Mouse (Mus musculus): ENCODE measurements around the gene Lzts2.

Lzts2 gene

DNA sequence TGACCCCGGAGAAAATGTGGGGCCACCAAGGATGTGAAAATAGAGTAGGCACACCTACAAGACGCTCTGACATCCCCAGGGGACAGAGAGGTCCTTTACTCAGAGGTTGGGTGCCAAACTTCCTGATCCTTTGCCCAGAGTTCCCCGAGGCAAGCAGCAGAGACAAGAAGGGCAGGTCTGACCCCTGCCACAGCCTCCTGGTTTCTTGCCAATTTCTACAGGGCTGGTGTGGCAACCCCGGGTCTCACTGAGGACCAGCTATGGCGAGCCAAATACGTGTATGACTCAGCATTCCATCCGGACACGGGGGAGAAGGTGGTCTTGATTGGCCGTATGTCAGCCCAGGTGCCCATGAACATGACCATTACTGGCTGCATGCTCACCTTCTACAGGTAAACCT, 35.3 kb downstream of the Lzts2 start:
- no peak for DNase-seq (ENCODE audit: low spot score in 2 of 2)

DNA sequence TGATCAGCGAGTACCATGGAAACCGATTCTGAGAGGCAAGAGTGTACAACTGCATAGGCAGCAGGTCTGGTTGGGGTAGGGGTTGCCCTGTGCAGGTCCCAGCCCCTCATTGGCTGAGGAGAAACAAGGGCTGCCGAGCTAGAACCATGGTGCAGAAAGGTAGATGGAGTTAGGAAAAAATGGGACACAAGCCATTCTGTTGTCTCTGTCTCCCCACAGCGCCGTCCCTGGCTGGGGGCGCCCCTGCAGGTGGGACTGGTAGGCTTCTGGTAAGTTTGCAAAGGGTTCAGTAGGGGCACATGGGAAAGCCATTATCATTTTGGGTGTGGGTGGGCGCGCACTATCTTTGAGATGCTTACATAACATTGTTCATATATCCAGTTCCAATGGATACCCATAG, 39.2 kb downstream of the Lzts2 start:
- DNase-seq (ENCODE audit: low spot score in 2 of 2): no peak

DNA sequence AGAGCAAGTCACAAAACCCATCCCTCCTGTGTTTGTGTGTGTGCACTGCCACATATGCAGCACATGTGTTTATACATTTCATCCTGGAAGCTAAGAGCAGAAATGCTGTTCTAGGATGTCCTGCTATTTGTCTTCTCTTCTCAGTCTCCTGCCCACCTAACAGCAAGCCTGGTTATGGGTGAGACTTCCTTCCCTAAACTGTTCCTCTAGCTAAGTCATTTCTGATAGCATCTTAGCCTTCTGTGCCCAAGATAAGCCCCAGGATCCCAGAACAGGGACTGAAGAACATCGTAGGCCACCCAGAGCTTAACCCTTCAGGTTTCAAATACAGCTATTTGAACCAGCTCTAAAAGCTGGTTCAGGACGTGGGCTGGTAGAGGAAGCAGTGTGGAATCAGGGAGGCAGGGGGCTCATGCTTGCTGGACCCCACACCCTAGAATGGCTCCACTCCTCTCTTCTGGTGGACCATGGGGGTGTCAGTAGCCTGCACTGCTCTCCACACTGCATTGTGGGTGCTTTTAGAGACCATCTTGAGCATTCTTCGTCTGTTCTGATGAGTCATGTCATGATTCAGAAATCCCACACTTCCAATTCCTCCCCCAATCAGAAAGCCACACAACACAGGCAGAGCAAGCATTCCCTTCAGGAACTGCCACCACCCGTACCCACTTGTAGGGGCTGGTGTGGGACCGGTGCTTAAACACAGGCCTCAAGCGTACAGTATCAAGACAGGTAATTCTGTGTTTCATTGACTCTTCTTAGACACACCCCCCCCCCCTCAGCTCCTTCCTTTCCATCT, 40.9 kb downstream of the Lzts2 start:
- DNase-seq (ENCODE audit: low spot score in 2 of 2): no peak

DNA sequence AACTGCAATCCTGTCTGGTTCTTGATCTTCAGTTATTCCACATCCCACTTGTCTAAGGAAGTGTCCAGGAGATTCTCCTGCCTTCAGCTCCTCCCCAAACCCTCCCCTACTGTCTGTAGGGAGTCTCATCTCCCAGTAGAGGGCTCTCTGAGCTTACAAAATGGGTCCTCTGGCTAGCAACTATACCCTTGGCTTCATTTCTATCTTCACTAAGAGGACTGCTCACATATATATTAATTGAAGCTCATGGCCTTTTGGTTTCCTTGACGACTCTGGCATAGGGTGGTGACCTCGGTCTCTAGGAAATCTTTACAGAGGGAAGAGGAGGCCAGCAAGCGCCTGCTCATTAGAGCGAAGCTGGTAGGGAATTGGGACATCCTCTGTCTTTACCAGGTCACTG, 42.1 kb downstream of the Lzts2 start:
- no peak for DNase-seq (ENCODE audit: low spot score in 2 of 2)

DNA sequence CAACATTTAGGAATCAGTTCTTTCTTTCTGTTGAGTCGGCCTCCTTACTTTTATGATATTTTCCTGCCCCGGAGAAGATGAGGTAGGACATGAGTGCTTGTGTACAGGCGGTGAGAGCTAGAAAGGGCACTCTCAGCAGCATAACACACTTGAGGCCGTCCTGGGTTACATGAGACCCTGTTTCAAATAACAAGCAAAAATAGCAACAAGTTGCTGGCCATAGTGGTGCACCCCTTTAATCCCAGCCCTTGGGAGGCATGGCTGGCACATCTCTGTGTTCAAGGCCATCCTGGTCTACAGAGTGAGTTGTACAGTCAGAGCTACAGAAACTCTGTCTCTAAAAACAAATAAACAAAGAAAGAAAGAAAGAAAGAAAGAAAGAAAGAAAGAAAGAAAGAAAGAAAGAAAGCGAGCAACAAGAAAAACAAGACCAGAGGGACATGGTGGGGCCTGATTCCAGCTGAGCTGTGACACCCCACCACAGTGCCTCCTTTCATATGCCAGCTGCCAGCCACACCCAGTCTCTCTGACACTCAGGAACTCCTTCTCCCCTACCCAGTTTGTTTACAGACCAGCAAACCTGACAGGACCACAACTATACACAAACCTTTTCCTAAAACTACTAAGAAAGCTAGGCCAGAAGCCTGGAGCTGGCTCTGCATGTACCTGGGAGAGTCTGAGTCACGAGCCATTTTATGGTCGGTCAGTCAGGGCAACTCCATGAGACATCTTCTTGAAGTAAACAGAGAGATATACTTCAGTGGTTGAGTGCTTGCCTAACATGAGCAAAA, 42.9 kb downstream of the Lzts2 start:
- DNase-seq (ENCODE audit: low spot score in 2 of 2): no peak

DNA sequence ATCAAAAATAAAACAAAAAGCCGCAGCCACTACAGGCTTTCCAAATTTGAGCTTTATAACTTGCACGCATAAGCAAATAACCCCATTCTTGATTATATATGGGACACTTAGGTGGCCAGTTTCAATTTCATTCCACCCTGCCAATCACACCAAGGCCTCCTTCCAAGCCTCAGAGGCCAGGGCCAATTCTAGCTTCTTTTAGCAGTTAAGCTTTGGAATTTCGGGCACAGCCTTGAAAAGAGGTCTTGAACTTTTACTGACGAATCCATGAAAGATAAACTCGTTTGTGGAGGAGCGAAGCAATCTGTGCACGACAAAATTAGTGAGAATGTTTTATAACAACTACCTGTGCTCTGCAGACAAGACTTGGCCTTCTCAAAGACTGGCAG, 43.5 kb downstream of the Lzts2 start:
- no peak for DNase-seq (ENCODE audit: low spot score in 2 of 2)

DNA sequence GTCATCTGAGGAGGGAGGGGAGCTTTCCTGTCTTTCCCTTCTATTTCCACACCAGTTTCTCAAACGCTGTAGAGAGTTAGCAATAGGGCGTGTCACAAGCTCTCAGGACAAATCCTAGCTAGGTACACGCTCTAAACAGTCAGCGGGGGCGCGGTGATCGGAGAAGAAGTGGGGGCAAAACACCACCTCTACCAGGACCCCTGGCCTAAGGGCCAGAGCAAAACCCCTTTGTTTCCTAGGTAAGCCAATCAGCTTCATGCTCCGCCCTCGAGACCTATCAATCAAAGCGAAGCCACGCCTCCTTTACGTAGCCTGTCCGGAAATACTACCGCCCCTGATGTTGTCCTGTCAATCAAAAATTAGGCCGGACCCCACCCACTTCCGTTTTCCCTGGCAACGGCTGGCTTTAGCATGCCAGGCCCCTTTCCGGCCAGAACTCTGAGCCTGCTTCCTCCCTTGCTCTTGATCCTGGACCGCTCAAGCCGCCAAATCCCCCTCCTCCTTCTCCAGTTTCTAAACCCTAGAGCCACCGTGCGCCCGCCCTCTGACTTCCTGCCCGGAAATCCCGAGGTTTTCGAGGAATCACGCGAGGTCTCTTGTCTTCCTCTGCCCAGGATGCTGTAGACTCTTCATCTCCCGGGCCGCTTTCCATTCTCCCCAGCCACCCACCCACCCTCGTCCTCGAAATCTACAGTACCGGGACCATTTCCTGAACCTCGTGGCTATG, 44.1 kb downstream of the Lzts2 start:
- DNase-seq (ENCODE audit: low spot score in 2 of 2): peak; percentile 90 to 92

DNA sequence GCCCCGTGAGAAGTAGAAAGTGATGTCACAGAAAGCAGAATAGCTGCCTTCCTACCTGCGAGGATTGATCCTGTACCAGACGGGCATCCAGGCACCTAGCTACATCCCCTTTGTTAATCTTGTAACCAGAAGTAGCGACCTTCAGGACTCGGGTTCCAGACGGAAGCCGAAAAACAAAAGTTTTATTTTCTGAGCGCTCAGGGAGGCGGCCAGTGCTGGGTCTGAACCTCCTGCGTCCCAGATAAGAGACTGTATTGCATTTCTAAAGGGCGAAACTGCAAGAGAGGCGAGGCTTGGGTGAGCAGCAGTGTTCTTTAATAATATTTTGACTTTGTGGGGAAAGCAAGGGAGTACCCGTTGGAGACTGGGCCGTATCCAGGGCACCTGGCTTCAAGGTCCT, 44.6 kb downstream of the Lzts2 start:
- DNase-seq (ENCODE audit: low spot score in 2 of 2): peak in 1 of 2 experiments; percentile 16

DNA sequence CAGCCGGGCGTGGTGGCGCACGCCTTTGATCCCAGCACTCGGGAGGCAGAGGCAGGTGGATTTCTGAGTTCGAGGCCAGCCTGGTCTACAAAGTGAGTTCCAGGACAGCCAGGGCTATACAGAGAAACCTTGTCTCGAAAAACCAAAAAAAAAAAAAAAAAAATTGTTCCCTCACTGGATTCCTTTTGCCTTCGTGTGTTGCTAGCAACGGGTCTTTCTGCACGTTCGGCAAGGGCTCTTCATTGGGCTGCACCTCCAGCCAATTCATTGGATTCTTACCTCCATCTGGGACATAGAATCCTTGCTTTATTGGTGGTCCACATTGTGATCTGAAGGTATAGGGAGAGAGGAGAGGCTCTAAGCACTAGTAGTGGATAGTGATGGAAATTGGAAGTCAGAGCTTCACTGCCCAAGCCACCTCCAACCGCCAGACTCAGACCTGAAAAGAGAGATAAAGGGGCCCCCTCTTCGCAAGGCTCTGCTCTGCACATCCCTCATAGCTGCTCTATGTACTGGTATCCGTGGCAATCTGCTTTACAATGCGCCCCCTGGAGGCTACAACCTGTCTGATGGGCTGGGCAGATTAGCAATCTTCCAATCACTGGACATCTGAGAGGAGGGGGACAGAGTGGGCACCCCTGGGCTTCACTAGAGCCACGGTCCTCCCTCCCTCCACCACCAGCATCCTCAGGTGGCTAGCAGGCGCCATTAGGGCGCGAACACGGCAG, 49.5 kb downstream of the Lzts2 start:
- no peak for DNase-seq (ENCODE audit: low spot score in 2 of 2)

DNA sequence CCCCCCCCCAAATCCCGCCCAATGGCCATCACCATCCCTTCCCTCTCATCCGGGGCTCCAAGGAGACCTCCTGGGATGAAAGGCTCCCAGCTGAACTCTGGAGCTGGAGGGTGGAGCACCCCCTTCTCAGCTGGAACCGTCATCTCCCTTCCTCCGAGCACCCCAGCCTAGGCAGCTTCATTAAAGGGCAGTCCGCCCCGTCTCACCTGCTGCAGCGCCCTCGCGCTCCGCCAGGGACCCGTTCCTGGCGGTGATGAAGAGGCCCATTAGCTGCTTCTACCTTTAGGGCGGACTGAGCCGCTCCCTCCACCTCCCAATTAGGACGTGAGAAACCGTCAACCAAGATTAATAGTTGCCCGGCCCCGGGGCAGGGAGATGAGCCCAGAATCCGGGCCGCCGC, 51.0 kb downstream of the Lzts2 start:
- no peak for DNase-seq (ENCODE audit: low spot score in 2 of 2)

DNA sequence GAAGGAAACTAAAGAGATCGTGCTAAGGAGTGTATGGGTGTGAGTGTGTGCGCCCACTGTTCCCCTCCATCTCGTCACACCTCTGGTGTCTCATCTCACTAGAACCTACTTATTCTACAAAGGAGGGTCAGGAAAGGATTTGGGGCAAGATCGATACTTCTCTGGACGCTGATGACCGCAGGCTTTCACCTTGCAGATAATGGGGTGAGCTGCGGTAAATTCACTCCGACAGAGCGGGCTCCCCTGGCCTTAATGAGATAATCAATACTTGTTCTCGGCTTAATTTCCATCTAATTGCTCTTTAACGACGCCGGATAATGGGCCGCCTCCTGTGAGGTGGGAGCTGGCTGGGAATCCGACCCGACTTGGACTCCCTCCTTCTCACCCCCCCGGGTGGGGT, 53.0 kb downstream of the Lzts2 start:
- DNase-seq (ENCODE audit: low spot score in 2 of 2): no peak

DNA sequence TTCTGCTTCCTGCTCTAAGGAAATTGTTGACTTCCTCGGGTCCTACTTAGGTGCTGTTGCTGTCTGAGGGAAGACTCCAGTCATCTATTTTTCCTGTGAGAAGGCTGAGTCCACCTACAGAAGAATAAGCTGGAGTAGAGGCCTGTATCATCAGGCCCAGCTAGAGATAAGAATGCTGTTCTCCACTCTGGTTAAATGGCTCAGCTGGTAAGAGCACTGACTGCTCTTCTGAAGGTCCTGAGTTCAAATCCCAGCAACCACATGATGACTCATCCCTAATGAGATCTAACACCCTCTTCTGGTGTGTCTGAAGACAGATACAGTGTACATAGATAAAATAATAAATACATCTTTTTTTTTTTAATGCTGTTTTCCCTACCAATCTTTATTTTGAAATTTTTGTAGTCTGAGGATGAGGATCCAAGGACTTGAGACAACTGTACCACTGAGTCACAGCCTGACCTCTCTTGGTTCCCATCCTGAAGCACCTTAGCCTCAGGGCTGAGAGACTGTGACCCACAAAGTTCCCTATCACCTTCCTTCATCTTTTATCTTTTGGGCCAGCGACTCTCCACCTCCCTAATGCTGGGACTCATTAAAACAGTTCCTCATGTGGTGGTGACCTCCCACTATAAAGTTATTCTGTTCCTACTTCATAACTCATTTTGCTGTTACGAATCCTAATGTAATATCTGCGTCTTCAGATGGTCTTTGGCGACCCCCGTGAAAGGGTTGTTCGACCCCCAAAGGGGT, 53.7 kb downstream of the Lzts2 start:
- DNase-seq (ENCODE audit: low spot score in 2 of 2): no peak

DNA sequence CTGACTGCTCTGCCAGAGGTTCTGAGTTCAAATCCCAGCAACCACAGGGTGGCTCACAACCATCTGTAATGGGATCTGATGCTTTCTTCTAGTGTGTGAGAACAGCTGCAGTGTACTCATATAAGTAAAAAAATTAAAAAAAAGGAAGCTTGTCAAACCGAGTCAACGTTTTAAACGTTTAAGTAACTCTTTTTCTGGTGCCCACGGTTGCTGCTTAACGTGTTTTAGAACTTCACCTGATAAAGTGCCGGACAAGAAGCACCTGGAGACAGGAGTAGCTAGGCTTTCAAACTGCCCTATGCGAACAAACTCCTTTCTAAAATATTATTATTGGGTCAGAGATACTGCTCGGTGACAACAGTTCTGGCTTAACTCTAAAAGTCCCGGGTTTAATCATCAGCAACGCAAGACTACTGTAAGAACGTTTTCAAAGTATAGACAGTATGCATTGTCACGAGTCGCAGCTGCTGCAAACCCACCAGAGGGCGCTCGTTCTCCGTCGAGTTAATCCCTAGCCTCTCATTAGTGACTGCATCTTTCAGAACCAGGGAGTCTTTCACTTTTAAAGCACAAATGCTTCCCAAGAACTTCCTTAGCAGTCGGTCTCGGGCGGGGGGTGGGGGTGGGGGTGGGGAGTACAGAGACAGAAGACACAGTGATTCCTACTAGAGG, 59.8 kb downstream of the Lzts2 start:
- DNase-seq (ENCODE audit: low spot score in 2 of 2): peak; percentile 71 to 92

DNA sequence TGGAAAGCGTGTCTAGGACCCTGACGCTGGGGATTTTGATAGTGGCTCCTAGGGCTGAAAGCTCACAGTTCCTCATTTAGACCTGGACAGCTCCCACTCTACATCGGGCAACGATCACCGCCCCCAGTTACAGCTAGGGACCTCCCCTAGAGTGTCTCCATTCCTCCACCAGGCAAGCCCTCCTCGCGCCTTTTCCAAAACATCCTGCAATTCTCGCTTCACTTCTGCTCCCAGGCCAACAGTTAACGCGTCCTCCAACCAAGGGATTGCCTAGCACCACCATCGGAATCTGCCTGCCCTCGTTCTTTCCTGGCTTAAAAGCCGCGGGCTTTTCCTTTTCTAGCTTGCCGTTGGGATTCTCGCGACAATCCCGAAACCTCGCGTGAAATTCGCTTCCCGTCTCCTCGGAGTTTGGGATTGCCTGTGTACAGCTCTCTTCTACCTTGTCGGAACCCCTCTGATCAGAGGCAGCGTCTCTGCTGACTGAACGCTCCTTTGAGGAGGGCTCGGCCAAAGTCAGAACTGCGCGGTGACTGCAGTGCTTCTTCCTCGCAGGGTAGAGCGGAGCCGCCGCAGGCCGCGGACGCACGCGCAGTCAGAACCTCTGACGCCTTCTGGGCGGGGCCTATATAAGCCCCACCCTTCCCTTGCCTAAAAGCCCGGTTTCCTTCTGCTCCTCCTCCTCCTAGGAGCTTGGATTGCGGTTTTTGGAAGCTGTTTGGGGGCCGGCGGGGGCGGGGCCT, 60.5 kb downstream of the Lzts2 start, which contains the start of gene Kazald1:
Kazald1 (plus strand) TSS at position 662 of the 743 bp plus-strand sequence.
- peak; percentile 92 to 93 for DNase-seq (ENCODE audit: low spot score in 2 of 2)

DNA sequence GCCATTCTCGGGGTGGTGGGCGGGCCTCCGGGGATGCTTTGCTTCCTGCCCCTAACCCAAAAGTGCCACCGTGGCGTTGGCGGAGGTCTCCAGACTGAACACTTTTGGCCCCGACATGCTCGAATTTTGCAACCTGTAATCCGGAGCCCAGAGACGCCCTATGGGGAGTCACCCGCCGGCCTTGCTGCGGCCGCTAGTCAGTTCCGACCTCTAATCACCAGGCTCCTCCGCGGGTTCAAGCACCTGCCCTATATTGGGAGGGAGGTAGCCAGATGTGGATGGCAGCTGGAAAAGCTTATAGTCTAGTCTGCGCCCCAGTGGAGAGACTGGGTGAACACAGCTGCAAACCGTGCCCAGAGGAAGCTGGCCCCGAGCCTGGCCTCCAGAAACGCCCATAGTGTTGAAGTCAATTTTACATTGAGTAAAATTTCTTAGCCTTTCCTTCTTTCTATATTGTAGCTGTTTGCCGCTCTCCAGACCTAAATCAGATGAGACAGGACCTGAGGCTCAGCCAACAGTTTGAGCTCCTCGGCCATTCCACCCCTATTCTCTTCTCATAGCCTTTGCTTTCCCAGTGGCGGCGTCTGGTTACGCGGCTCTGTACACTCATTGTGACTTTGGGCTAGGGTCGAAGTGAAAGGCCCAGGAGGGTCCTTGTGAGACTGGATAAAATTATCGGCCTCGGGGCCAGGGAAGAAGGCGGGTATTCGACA, 61.3 kb downstream of the Lzts2 start:
- DNase-seq (ENCODE audit: low spot score in 2 of 2): peak in 1 of 2 experiments; percentile 41

DNA sequence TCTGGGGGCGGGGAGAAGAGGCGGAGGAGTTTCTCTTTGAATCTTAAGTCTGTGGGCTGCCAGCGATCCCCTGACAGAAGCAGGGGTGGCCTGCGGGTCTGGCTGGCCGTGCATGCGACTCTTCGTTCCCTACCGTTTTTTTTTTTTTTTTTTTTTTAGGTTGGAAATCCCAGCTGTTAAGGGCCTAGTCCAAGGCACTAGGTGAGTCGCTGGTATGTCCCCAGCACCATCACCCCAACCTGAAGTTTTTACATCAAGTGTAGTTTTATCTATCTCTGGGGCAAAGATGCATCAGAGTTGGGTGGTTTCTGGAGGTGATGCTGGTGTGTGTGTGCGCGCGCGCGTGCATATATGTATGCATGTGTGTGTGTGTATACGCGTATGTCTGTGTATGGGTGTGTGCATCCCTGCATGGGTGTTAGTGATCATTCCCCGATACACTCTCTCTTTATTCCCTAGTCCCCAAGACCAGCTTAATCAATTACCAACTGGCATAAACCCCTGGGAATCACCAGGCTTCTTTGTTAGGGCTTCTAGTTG, 61.9 kb downstream of the Lzts2 start:
- no peak for DNase-seq (ENCODE audit: low spot score in 2 of 2)

All from urinary bladder, postnatal 4 days (tissue).